Mouse (Mus musculus): ENCODE measurements at regions not wholly inside any gene's neighbourhood (a gene's known extent, or its start where the extent isn't known, plus 50 kb on each side); places are given as distances from the start of the nearest gene placed in this dataset.

DNA sequence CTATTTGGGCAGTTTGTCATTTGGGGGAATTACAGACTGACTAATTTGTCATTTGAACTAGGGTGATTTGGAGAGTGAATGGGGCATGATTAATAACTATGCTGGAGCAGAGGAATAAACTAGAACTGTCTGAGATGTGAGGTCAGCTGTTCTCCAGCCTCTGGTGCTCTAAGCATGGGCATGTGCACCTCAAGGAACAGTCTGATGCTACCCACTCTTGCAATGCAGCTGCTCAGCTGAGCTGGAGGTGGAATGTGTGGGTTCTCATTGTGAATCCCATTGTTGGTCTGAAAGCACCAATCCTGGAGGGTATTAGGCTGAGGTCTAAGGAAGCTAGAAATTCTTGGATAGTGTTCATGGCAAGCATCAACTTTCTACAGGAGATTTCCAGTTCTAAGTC is 192.8 kb upstream of the Slc30a5 start:
- no peak for DNase-seq (ENCODE audit: low read depth, low spot score)

DNA sequence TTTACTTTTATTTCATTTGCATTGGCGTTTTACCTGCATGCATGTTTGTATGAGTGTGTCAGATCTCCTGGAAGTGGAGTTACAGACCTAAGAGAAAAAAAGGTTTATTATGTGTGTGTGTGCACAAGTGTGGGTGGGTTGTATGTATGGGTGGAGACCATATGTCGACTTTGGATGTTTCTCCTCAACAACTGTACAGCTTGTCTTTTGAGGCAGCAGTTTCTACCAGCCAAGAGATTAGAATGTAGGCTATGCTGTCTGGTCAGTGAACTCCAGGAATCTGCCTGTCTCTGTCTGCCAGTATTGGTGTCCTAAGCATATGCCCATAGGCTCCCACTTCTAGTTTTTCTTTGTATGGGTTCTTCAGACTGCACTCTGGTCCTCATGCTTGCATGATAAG is 192.3 kb upstream of the Slc30a5 start:
- DNase-seq (ENCODE audit: low read depth, low spot score) = no peak

DNA sequence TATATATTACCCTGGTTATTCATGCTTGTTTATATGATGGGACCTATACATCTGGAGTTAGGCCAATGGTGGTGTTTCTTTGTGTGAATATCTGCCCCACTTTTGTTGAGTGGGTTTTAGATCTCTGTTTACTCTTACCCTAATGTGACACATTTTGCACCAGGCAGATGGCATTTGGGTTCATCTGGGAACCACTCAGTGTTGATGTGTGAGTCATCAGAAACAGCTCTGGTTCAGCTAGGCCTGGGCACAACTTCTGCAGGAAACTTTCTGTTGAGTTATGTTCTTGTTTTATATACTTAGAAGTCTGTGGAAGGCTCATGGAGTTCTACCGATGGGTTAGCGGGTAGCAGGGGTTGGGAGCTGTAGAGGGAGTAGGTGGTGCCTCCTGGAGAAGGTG is 191.7 kb upstream of the Slc30a5 start:
- no peak for DNase-seq (ENCODE audit: low read depth, low spot score)

DNA sequence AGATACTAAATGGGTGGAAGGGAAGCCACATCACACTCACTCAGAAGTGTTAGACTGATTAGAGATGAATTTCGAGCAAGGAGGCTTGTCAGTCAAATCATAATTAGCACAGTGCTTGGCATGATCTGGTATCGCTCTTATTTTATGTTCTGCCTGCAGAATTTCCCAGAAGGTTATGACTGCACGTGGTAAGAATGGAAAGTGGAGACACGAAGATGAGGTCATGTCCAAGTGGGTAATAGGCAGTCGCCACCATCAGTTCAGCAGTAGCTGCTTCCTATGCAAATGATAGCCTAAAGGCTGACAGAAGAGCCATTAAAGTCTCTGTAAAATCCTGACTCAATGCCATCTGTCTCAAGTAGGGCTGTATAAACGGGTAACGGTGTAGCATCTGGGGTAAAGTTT is 186.0 kb upstream of the Slc30a5 start:
- no peak for DNase-seq (ENCODE audit: low read depth, low spot score)

DNA sequence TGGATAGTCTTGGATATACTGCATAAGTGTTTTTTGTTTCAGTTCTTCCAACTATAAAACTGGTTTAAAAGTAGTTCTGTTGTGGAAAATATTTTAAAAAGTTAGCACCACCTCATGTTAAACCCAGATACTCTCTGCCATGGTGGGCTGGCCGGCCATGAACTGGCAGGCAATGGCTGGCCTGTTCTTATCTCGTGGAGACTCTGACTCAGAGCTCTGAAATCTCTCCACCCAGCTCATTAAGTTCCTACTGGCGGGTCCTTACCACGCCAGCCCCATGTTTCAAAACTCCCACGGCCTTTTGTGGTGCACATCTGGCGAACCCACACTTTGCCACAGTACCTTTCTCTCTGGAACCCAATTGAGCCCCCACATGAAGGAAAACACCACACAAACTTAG is 183.8 kb upstream of the Slc30a5 start:
- peak; percentile 16 for DNase-seq (ENCODE audit: low read depth, low spot score)

DNA sequence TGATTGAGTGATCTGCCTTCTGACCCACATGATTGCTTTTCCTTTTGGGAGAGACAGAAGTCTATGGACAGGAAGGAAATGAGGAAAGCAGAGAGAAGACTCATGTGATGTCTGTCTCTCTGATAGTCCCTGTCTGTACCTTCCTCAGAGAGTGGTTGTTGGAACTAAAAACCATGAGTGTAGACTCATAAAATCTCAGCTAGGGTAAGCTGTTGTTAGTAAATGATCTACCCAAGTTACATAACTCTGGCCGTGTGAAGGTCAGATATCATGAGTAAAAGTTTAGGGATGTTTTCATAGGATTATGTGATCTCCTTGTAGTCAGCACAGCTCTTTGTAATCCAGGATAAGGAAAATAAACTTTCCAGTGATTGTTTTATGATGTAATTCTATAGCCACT is 183.0 kb upstream of the Slc30a5 start:
- no peak for DNase-seq (ENCODE audit: low read depth, low spot score)

DNA sequence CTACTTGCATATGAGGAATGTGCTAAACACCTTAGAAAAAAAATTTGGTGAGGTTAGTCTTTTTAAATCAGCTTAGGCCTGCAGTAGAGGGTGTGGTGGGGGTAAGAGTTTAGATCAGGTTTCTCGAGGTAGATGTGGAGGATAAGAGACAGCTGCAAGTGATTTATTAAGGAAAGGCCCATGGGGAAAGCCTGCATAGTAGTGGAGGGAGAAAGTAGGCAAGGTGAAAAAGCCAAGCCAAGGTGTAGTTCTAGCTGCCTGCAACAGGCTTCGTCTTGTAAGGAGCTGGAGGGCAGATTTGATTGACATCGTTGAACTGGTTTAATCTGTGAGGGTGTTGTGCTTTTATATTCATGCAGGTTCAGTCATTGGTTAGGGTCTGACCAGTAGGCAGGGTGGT is 182.2 kb upstream of the Slc30a5 start:
- no peak for DNase-seq (ENCODE audit: low read depth, low spot score)

DNA sequence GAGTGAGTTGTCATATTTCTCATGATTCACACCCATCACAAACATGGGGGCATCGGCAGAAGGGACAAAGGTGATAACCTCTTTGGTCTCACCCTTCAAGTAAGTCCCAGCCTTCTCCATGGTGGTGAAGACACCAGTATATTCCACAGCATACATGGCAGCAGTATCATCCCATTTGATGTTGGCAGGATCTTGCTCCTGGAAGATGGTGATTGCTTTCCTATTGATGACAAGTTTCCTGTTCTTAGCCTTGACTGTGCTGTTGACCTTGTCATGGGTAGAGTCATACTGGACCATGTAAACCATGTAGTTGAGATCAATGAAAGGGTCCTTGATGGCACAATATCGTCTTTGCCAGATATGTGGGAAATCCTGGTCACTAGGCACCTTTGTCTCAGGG is 180.4 kb upstream of the Slc30a5 start:
- no peak for DNase-seq (ENCODE audit: low read depth, low spot score)

DNA sequence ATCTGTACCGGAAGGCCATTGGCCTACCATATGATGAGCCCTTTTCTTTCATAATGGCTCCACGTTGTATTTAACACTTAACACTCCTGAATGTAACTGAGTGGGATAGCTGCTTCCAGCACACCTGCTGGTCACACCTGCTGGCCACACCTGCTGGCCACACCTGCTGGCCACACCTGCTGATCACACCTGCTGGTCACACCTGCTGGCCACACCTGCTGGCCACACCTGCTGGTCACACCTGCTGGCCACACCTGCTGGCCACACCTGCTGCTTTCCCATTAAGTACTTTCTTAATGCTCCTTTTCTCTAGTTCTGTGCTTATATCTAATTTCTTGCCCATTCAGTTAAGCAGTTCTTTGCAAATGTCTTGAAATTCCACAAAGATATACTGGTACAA is 157.4 kb upstream of the Slc30a5 start:
- DNase-seq (ENCODE audit: low read depth, low spot score) = no peak

DNA sequence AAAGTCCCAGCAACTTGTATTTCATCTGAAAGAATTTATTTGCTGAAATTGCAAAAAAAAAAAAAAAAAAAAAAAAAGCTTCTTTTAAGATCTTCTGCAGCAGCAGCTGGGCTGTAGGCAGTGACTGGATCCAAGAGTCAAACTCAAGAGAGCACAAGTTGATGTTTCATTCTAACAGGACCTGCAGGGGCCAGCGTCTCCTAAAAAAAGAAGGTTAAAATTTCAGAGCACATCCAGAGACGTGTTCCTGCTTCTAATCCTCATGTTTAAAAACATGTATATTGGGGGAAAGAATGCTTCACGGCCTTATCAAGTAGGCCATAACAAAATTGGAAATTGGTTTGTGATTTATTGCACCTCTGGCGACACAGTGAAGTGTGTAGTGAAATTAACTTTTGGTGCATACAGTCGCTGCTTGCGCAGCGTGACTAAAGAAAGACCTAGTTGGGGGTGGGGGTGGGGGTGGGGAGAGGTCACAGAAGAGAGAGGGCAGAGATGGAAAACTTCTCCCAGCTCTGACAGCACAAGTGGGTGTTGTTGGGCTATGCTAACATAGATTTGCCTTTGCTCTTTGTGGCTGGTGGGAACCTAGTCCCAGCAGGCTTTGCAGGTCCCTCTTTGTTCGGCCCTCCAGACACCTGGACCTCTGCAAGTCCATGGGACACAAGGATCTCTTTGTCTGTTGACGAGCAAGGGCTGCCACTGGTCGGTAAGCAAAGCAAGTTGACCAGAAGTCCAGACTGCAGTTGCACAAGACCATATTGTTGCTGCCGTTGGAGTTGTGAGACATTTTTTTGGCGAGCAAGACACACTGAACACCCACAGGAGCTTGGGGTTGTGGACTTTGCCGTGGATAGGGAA is 155.7 kb upstream of the Slc30a5 start:
- no peak for DNase-seq (ENCODE audit: low read depth, low spot score)

DNA sequence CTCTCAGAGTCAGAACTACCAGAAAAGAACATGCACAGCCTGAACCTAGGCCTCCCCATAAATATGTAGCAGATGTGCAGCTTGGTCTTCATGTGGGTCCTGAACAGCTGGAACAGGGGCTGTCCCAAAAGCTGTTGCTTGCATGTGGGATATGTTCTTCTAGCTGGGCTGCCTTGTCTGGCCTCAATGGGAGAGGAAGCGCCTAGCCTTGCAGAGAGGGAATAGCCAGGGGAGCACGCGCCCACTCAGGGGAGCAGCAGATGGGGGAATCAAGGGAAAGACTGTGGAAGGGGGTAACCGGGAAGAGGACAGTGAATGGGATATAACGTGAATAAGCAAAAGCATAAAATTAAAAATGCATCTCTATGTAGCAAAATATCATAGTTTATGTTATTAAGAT is 154.9 kb upstream of the Slc30a5 start:
- DNase-seq (ENCODE audit: low read depth, low spot score) = no peak

DNA sequence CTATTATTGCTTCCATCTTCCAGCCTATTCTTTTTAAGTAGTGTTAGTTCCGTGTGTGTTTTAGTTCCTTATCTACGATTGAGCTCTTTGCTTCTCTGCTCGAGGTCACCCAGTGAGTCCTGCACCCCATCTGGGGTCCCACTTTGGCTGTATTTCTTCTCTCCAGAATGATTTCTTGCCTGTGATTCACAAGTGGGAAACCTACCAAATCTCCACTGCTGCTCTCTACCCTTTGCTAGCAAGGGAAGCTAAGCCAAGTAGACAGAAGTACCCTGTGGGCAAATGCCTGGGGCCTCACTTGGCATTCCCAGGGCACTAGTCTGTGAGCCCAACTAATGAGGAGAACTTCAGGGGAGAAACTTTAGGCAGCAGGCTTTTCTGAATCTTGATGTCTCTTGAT is 142.5 kb upstream of the Slc30a5 start:
- no peak for DNase-seq (ENCODE audit: low read depth, low spot score)

DNA sequence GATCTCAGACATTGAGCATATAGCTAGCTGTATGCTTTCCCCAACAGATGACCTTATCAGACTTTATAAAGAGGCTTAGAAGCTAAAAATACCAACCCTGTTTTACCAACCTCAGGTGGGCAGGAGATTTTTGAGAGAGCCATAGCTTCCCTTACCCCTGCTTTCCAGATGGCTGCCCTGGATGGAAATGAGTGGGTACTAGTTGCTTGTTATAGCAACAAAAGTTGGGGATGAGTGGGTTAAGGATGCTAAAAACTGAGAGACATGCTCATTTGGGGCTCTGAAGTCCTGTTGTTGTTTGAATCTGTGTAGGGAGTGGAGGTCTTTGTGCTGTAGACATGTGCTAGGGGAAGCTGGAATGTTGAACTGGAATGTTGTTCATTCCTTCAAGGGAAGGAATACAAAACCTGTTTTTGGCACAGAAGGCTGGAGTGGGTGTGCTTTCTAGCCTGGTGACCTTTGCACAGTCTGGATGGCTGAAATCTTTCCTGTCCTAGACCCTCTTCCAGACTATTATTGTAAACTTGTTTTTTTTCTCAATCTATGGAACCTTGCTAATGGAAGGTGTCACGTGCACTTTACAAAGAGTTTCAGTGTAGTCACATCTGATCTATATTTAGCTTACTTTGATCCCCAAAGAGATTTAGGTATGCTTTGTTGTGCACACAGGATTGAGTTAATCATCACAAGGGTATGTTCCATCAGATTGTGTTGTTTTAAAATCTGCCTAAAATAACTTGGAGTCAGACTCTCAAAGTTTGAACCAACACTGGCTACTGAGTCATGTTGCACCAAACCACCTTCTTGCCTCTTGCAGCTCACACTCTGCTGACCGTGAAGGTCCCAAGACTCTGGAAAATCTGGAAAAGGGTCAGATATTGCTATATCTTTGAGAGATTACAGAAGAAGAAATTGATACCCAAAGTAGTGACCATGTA is 138.1 kb upstream of the Slc30a5 start:
- DNase-seq (ENCODE audit: low read depth, low spot score) = no peak

DNA sequence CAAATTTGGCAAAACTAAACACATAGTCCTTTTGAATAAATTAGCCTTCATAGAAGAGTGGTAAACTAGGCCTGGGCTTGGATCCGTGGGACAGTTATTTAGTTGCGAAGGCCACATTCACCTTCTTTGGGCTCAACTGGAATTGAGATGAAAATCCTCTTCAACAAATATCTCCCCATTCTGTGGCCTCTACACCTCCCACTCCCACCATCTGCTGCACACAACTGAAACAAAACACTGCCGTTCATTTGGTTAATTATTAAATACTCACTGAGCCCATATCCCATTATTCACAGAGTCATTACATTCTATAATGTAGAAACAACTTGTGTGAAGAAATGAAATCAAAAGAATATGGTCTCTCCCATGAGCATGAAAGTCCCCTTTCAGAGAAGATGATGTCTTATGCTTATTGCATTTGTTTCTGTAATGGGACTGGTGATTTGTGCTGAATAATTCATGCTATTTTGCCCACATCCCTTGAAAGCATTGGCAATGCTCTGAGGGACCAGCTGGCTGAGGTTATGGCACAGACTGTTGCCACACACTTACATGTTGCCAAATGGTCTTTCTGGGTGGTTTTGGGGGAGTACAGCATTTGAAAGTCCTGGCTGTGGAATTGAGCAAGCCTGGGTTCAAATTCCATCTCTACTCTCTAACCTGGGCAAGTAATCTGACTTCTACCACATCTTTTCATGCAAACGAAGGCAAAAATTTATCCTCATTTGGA is 129.7 kb upstream of the Slc30a5 start:
- DNase-seq (ENCODE audit: low read depth, low spot score) = no peak

DNA sequence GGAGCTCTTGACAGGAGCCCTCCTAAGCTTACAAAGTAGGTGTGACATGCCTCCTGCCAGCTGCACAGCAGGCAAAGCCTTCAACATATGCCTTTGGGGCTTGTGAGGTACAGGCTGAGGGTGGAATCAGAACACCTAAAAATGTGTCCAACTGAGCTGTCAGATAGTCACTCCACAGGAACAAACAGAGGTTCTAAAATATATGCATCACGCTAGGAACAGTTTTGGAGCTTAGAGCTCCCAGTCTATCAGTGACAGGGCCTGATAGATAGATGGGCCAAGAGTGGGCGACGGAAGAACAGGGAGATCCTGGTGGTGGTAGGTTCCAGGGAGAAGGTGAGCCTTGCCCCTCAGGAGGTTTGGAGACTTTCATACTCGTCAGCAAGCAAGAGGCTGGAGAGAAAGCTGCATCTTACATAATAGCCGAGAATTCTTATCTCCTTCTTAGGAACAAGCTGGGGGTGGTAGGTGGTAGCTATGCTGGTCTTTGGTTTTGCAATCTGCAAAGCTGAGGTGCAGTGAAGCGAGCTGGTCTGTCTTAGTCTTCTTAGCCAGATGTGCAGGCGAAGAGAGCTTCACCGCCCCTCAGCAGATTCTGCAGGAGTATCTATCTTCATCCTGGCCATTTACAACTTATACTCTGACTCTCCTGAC is 121.5 kb upstream of the Slc30a5 start:
- no peak for DNase-seq (ENCODE audit: low read depth, low spot score)

DNA sequence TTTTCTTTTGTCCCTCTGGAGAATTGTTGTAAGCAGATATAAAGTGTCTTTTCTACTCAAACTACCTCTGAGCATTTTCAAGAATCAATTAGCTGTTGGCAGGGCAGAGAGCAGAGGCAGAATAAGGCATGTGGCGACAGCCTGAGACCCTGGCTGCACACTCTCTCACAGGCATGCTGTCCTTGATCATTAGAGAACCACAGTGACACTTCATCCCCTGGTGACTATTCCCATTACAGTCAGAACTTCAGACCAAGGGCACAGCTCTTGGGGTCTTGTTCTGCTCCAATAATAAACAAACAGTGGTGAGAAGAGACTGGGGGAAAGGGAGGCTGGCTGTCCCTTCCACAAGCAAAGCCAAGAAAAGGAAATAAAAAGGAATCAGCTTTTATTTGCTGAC is 120.9 kb upstream of the Slc30a5 start:
- DNase-seq (ENCODE audit: low read depth, low spot score) = no peak

DNA sequence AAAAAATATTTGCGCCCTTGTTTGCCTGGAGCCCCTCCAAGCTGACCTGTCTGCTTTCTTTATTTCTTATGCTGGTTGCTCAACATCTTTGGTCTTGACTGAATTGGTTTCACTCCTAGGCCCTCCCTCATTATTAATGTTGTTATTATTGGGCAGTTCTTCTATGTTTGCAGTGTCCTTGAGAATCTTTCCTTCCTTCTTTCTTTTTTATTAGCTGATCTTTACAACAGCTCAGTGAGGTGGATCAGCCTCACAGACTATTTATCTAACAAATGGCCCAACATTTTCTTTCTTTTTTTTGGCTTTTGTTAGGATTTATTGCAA is 117.9 kb upstream of the Slc30a5 start:
- no peak for DNase-seq (ENCODE audit: low read depth, low spot score)

DNA sequence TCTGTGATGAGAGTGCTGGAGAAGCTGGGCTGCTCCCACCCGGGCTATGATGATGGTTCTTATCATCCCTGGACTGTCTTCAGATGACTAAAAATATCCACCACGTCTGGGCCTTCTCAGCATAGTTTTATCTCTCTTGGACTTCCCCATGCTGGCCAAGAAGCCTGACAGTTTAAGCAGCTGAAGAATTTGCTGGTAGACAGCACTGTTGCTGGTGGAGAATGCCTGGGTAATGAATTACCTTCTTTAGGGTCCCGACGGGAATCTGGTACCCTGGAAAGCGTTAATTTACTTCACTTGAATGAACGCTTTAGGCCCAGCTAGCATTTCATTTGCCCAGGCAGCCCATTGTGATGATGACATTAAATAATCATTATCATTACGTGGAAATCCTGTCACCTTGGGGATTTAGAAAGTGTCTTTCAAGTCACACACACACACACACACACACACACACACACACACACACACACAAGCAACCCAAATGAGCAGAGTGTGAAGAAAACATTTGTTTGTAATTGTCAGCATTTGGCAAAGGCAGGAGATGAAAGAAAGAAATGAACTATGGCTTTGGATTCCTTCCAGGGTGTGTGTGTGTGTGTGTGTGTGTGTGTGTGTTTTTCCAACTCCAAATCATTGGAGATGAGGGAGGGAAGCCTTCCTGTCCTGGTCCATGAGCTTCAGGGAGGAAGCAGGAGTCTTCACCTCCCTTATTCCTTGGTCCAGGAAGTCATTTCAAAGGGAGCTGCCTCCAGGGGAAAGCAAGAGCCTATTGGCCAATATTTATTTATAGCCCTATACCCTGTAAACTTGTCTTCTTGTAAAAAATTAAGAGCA is 117.3 kb upstream of the Slc30a5 start:
- DNase-seq (ENCODE audit: low read depth, low spot score) = no peak

DNA sequence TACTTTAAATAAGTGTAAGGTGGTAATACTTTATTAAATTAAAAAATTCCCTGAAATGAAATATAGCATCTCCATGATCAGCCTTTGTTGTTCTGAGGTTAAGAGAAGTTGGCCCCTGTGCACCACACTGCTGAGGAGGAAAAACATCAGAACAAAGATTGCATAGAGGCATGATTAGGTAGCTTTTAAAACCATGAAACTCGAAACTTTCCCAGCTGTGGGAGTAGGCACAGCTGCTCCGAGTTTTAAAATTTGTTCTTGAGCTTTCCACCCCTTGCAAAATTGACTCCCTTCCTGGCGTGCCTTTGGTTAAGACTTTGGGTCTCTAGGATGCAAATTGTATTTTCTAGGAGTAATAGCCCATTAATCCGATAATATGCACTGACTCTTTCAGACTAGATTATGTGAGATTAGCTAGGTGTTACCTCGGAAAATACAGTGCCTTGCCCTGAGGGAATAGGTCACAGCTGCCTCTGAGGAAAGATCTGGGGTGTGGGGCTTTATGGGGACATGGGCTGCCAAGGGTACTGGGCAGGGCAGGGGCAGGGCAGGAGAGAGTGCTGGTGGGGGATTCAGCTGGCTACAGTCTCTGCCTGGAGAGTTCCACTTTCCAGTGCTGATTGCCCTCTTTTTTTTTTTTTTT is 110.1 kb upstream of the Slc30a5 start:
- no peak for DNase-seq (ENCODE audit: low read depth, low spot score)

DNA sequence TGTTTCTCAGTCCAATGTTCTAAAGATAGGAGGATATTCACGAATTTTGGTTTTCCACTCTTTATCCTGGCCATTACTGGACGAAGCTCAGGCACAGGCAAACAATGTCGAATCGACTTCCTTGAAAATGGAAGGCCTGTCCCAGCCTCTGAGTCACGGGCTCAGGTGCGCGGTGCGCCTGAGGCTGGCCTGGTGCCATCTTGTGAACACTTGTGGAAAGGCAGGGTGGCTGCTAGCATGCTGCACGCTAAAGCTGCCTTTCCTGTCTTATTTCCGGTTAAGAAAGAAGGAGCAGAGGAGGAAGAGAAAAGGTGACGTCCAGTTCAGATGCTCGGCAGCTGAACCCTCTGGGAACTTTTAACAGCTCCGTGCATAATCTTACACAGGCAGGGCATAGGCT is 107.6 kb upstream of the Slc30a5 start:
- no peak for DNase-seq (ENCODE audit: low read depth, low spot score)
